Mouse (Mus musculus) CD8-positive naive resting alpha-beta T cell, adult 2 months (primary cell): ENCODE results near the gene Leng1.
"Not testable (repeated sequence)": the region's sequence is repeated elsewhere in the genome, so short reads cannot be mapped to it uniquely, and the experiment has no call there.

ENCODE experiments used
- DNase-seq, 2 experiments: peaks; one replicate each; pipeline ENCODE4 v3.0.0; 2022; ENCODE audit warnings: low read depth in 2 of 2, low spot score in 2 of 2

The Leng1 gene

DNA sequence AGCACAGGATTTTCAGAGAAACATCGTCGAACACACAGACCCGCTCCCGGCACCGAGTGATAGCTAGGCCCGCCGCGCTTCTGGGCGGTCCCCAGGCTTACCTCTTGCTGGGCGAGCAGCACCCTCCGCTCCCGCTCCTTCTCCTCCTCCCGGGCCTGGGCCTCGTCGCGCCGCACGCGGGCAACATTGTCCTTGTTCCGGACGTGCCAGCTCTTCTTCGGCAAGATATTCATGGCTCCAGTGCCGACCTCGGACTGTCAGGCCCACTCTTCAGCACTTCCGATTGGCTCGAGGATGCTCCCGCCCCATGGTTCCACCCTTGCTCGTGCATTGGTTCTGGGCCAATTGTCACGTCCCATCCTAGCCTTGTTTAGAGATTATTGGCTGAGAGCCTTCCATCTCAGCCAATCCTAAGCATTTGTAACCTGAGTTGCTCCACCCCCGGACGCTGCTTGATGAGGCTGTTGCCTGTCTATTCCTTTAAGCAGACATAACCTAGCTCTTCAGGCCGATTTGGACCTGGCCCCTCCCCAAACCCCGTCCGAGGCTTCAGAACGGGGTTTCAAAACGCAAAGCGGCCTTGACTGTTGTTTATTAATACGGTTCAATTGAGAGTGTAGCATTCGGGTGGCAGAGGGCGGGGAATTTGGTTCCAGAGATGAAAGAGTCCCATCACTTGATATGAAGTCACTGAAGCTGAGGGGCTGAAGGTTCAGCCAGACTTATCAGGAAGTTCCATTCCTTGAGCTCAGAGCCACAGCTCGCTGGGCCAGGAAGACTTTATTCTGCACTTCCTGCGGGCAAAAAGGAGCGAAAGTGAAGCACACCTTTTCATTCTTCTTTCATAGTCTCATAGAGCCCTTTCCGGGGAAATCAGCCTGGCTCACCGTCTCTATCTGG, at the start of gene Leng1:
Gene Leng1 (minus strand): TSS at position 626 of the 900 bp plus-strand sequence.
- peak; percentile 91 for DNase-seq

DNA sequence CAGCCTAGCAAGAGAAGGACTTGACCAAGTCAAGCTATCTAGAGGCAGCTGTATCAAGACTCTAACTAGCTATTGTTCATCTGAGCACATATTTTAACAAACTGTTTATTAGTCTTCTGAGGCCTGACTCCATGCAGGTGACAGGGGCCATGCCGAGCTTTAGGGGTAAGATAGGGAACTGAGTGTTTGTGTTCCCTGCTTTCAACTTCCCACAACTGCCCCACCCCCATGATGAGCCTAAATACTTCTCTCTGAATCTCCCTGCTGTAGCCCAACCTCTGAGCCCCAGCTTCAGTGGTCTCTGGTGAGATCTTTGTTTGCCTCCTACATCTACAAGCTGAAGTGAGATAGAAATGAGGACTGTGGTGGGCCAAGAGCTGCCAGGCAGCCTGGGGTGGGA, 49.6 kb upstream of the Leng1 start:
- no peak for DNase-seq

DNA sequence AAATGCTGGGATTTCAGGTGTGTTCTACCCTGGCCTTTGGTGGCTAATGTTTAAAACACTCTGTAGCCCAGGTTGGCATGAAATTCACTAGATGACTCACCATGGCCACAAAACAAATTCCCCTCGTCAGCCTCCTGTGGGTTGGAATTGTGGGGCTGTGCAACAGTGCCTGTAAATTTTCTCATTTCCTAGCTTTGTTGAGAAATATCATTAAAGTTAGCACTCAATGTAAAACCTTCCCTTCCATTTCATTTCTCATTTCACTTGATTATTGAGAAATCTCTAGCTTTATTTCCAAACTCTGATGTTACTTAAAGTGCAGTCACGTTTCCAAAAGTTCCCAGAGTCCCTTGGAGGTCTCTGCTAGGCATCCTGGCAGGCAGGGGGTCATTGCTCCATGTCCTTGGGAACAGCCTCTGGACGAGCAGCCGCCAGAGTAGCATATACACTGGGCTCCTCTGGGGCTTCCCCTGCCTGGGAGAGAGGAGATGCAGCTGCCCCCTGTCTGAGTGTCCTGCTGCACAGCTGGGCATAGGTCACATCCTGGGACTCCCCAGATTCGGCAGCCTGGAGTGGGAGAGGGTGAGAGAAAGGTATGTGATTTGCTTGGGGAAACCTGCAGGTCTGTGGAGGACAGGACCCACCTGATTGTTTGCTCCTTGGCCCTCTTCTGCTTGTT, 46.8 kb upstream of the Leng1 start:
- DNase-seq, result no peak

DNA sequence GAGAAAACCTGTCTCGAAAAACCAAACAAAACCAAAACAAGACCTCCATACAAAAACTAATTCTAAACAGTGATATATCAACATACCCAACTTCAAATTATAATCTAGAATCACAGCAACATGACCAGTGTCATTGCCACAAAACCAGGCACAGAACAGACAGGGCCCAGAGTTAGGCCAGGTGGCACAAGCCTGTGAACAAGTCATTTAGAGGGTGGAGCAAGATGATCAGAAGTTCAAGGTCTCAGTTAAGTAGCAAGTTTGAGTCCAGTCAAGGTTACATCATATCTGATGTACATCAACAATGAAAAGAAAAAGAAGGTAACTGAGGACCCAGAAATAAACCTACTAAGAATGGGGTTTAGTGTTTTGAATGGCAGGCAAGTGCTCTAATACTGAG, 43.4 kb upstream of the Leng1 start:
- no peak for DNase-seq

DNA sequence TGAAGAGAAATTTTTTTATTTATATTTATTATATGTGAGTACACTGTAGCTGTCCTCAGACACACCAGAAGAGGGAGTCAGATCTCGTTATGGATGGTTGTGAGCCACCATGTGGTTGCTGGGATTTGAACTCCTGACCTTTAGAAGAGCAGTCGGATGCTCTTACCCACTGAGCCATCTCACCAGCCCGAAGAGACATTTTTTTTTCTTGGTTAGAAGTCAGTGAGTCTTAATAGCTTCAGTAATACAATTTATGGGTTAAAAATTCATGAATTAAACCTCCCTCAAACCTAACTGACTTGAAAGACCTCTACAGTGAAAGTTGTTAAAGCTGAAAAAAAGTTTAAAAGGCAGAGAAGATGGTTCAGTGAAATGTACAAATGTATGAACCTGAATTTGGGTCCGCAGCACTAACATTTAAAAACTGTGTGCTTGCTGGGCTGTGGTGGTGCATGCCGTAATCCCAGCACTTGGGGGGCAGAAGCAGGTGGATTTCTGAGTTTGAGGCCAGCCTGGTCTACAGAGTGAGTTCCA, 42.9 kb upstream of the Leng1 start:
- not testable (repeated sequence) for DNase-seq

DNA sequence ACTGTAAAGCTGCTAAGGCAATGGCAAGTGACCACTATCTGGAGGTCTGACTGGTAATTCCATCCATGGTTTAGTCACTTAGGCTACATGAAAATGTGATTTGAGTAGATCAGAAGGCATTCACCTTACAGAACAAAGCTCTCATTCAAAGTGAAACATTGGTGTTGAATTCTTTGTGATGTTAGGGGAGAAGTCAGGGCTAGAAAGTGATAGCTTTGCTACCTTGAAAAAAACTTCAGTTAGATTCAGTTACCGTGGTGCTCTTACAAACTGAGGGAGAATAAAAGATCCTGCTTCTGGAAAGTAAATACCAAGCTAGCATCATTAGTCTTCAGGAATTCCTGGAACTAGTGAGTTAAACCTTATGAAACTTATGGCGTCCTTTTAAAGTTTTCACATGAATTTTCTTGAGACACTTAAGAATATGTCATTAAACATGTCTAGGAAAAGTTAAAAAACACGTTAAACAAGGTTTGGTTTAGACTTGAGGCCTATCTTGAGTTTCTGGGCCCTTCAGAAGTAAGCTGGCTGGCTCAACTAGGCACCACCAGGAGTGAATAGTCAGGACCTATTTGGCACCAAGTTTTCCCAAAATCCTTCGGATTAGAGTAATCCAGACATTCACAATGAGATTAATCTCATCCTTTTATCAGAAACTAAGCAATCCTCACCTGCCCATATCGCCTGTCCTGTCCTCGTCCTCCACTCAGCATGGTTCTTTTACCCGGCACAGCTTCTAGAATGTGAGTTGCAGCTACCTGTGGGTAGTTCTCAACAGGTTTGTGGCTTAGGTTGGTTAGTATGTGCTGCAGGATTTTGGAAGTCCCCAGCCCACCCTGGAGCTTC, 42.2 kb upstream of the Leng1 start:
- DNase-seq, result no peak

DNA sequence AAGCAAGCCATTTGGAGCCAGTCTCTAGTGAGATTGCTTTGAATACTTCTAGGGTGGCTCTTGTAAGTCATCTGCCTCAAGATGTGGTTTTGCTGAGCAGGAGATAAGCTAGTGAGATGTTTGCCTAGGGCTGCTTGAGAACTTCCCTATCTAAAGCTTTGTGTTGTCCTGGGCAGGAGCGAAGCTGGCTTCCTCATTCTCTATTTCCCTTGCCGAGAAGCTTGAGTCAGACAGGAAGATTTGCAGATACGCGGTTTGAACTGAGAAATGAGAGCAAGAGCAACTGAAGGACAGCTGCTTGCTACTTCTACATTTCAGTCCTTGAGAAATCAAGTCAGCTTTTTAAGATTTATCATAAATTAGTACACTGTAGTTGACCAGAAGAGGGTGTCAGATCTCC, 41.4 kb upstream of the Leng1 start:
- DNase-seq, result no peak

DNA sequence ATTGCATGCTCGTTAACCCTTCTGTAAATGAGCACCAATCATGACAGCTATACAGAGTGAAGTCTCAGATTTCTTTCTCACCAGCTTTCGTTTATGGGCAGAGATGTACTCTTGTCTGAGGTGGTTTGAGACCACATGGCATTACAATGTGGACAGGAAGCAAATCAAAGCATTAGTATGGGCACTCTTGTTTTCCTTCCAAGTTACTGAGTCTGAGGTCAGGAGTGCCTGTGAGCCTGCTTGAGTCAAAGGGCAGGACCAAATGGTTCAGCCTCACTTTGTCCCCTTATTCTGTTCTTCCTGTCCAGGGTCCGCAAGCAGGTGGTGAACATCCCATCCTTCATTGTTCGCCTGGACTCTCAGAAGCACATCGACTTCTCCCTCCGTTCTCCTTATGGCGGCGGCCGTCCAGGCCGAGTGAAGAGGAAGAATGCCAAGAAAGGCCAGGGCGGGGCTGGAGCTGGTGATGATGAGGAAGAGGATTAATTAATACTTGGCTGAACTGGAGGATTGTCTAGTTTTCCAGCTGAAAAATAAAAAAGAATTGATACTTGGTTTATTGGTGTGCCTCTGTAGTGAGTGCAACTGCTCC, 40.8 kb upstream of the Leng1 start:
- DNase-seq, result no peak

DNA sequence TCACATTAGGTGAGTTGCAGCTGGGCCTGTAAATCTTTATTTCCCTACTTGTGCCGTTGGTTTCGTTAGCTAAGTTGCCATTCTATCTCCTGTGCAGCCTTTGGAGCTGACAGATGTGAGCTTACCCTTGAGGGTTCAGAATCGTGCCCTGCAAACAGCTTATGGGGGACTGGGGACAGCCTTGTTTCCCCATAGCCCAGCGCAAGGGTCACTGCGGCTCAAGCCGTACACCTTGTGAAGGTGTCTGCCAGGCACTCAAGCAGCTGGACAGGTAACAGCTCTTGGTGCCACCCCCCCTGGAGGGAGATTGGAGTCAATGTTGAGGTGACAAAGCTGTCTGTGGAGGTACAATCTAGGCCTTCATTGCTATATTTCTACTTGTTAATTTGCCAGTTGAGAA, 40.3 kb upstream of the Leng1 start:
- DNase-seq, result no peak

DNA sequence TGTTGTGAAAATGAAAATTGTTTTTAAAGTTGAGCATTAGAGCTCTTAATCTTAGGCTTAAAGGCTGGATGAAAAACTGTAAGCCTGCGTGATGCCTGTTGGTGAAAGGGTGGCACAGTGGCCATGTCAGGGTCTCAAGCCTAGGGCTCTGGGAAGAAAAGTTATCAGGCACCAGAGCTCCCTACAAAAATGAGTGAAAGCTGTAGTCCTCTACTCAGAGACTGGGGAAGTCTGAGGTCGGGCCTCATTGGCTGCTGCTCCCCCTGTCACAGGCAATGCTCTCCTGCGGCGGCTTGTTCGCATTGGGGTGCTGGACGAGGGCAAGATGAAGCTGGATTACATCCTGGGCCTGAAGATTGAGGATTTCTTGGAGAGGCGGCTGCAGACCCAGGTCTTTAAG, 39.8 kb upstream of the Leng1 start:
- not testable (repeated sequence) for DNase-seq

DNA sequence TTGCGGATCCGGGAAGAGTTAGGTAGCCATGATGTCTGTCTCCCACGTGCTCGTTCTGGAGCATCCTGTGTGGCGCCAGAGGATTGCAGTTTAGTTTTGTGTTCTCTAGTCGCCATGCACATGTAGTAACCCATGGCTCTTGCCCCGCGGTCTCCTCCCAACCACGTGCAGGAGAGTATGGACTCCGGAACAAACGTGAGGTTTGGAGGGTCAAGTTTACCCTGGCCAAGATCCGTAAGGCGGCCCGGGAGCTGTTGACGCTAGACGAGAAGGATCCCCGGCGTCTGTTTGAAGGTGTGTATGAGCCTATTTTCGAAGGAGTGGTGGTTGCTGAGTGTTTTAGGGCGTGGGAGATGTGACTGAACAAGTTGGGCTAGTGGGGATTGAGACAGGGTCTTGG, 38.8 kb upstream of the Leng1 start:
- no peak for DNase-seq

DNA sequence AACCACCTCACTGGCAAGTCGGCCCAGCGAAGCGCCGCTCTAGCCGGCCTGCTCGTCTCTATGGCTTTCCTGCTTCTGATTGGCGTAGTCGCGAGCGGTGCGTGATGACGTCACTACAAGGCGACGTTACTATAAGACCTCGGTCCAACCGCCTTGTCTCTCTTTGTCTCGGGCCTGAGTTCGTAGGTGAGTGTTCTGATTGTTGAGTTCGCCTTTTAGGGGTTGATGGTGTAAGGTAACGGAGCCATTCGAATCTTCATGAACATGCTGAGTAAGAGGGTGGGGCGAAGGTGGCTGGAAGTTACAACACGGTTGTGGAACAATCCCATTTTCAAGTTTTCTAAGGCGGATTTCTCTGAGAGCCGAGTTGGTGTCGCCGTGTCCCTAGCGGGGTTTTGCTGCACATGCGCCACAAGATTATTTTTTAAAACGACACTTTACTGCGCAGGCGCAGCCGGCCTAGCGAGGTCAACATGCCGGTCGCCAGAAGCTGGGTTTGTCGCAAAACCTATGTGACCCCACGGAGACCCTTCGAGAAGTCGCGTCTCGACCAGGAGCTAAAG, 38.3 kb upstream of the Leng1 start, which contains the start of gene Rps9:
Gene Rps9 (plus strand): TSS at position 115 of the 563 bp plus-strand sequence.
- DNase-seq, result peak; percentile 93 to 95

DNA sequence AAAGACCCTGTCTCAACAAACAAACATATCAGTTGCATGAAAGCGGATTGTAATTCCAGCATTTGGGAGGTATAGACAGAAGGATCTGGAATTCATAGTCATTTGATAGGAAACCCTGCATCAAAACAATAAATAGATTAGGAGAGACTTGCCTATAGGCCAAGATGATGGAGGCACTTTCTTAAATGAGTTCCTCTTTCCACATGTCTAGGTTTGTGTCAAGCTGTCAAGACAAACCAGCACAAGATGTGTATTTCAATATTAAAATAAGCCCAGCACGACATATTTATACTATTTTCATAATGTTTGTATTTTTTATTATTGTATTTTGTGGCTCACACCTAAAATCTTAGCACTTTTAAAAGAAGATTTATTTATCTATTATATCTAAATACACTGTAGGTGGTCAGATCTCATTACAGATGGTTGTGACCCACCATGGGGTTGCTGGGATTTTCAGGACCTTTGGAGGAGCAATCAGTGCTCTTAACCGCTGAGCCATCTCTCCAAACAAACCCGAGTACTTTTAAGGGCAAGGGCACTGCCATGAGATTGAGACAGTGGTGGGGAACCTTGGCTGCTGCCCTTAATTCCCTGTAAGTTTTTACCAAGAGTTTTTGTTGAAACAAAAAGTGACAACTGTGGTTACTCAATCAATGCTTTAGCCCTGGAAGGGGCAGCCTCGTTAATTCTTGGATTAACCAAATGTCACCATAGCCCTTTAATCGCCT, 37.7 kb upstream of the Leng1 start:
- no peak for DNase-seq

DNA sequence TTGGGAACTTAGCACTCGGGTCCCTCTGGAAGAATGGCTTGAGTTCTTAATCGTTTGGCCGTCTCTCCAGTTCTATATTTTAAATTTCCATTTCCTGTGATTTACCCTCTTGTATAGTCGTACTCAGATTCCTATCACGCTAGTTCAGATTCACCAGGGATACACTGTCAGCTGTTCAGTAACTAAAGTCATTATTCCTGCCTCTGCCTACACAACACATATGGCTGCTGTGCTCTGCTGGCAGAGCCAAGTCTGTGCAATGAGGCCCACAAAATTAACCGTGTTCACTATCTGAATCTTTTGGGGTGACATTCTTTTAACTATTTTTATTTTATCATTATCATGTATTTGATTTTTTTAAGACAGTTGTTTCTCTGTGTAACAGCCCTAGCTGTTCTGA, 32.8 kb upstream of the Leng1 start:
- no peak for DNase-seq

DNA sequence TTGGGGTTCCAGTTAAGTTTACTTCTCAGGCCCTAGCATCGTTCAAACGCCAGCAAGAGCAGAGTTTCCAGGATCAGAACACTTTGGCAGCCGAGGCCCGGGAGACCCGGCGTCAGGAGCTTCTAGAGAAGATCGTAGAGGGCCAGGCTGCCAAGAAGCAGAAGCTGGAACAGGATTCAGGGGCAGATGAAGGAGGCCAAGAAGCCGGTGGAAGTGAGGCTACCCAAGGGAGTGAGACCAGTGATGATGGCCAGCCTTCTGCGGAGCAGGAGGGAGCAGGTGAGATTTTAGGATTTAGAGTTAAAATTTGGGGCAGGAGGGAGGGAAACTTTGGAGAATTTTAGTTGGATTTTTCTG, 29.3 kb upstream of the Leng1 start:
- not testable (repeated sequence) for DNase-seq

DNA sequence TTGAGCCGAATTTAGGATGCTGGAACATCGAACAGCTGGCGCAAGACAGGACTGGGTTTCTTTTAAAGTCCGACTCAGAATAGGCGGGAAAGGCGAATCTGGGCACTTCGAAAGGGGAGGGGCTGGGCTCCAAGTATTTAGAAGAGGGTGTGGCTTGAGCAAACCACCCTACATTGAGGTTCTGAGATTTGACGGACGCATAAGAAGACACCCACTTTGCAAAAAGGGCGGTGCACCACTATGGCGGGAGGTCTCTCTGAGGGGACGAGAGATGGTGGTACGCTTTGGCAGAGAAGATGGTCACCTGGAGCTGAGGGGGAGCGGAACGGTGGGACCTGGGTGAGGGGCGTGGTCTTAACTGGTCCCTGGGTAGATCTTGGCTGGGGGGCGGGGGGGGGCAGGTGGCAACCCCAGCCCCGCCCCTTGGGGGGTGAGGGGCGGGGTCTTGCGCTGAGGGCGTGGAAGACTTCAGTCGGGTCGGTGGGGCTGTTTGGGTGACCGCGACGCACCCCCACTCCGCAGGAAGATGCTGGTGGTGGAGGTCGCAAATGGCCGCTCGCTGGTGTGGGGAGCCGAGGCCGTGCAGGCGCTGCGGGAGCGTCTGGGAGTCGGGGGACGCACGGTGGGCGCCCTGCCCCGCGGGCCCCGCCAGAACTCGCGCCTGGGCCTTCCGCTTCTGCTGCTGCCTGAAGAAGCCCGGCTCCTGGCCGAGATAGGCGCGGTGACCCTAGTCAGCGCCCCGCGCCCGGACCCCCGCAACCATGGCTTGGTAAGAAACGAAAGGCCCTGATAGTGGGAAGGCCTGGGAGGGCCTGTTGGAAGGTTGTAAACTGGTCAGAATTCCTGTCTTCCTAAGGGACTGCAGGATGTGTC, 28.7 kb upstream of the Leng1 start:
- DNase-seq, result peak; percentile 40 to 57

DNA sequence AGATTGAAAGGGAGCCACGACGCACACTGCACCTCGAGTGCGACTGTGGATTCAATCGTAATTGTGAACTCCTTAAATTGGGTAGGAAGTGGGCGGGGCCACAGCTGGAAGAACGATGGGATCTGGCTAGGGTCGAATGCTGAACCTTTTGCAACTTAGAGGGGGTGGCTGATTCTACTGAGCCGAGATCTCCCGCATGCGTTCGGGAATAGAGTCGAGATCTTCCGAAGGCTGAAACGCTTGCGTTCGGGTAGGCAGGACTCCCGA, 28.1 kb upstream of the Leng1 start:
- no peak for DNase-seq

DNA sequence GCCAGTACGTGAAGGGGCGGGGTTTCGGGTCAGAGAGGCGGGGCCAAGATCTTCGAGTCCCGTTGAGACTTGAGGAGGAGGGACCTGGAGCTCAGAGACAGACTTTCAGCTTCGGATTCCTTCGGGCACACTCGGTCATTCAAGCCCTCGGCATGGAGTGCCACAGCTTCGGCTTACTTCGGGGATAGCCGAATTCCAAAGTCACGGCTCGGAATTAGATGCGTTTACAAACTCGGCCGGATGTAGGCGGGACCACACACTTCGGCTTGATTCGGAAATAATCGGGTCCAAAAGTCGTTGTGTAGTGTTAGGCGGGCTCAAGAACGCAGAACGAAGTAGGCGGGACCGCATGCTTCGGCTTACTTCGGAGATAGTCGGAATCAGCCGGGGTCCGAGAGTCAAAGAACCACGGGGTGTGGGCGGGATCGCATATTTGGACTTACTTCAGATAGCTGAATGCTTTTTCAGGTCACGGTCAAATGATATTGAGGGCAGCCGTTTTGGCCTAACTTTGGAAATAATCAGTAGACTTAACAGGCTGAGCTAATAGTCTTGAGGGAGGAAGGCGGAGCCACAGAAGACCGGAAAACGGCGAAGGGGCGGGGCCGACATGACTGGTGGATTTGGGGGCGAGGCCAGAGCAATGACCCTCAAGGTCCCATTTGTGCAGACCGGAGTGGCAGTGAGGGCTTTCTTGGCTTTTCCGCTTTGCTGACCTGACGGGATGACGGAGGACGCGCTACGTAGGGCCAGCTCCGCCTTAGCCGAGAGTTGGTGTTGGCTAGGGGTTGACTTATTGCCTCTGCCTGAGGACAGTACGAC, 27.6 kb upstream of the Leng1 start, which contains the start of gene Mboat7:
Gene Mboat7 (minus strand): TSS at position 537 of the 822 bp plus-strand sequence.
- DNase-seq, result peak; percentile 97 to 98
